Mouse (Mus musculus): ENCODE results near the gene Egflam.

- TF ChIP-seq CTCF (IDR thresholded peaks at IDR 0.05; ENCODE audit: low read depth) (no peak), EP300 (IDR thresholded peaks at IDR 0.05; ENCODE audit: low read depth) (no peak)
Observed at GRCm38 (mm10) chr15:7247321-7247720, 150.9 kb downstream of the Egflam start.
